Mouse (Mus musculus) cerebellum, adult 2 months (tissue): ENCODE data around the gene Atp8b4. TPM values are rescaled to one million over a fixed set of nuclear protein-coding genes. Genes with fewer than 3 reads are reported as not detected.

Source experiments
- DNase-seq, 2 experiments: peaks; one replicate each; pipeline ENCODE4 v3.0.0; 2021
- H3K27ac ChIP-seq: fragments of 200-500 bp; 2 replicates; pipeline ENCODE4 v1.5.1; 2012; ENCODE audit warnings: low read length, control low read depth, inconsistent platforms; ENCODE audit not compliant: insufficient read depth
- H3K27me3 ChIP-seq: fragments of 200-500 bp; 2 replicates; pipeline ENCODE4 v1.6.1; 2012; ENCODE audit warnings: inconsistent platforms, mild to moderate bottlenecking, low read length, moderate library complexity; ENCODE audit not compliant: control insufficient read depth, insufficient read depth
- H3K4me1 ChIP-seq: fragments of 200-500 bp; 2 replicates; pipeline ENCODE4 v1.6.1; 2011; ENCODE audit warnings: low read length; ENCODE audit not compliant: control insufficient read depth, insufficient read depth
- H3K4me3 ChIP-seq: fragments of 200-500 bp; replicated peaks from 2 replicates; pipeline ENCODE3; 2011; ENCODE audit warnings: mild to moderate bottlenecking, low read depth, low read length, control low read depth; ENCODE audit not compliant: insufficient read depth
- CTCF ChIP-seq: fragments of 200-500 bp; IDR thresholded peaks from 2 replicates; pipeline ENCODE4 v1.5.1; 2011; ENCODE audit warnings: low read depth, mild to moderate bottlenecking, control low read depth, low read length, moderate library complexity, borderline replicate concordance; ENCODE audit not compliant: insufficient read depth
- POLR2A ChIP-seq: fragments of 200-500 bp; IDR thresholded peaks from 2 replicates; pipeline ENCODE4 v1.6.1; 2011; ENCODE audit warnings: low read length, control low read depth, borderline replicate concordance; ENCODE audit not compliant: insufficient read depth
- WGBS: fragments of 180-500 bp; shearing (Covaris S2); methylation state at CpG from one replicate; pipeline ENCODE4 v1.1.7; 2018; 5-methylcytosine and 5-hydroxymethylcytosine counted together
- polyA plus RNA-seq: library from polyadenylated mRNA; depleted of rRNA; stranded (reverse); fragments of >200 nt; gene quantifications from 2 replicates; pipeline ENCODE4 v1.2.3, GENCODE M21; 2012

Gene Atp8b4
- polyA plus RNA-seq, 1 experiment, result 0.02 TPM

DNA sequence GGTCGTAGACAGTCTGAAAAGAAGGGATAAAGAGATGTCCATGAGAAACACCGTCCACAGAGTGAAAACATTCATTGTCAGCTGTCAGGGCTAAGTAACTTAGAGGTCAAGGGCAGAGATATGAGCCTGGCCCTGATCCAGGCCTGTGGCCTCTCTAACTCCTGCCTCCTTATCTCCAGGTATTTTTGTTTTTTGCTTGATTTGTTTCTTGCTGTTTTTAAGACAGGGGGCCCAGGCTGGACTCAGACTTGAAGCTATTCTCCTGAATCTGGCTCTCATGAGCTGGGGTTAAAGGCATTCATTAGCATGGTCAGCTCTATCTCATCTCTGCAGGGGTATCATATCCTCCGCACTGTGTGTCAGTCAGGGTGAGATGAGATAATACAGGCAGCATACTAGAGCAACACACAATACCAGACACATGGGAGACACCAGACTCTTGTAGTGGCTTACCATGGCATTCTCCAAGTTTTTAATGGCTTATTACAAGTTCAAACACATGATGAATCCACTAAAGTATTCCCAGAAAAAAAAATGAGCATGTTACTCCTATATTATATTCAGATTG lies 157.4 kb downstream of the Atp8b4 start:
- Histone ChIP-seq H3K27ac (no peak overlapping the region), H3K4me1 (no peaks in the 10 kb centered on the region), H3K27me3 (no peaks in the 10 kb centered on the region), H3K4me3 (no peak overlapping the region)
- WGBS, result 74% methylated on average over 3 of the region's 3 CpGs
- no peak for DNase-seq
- TF ChIP-seq CTCF (no peak), POLR2A (no peak)

GRCm38 (mm10) chr2:126341521-126341920 lies 159.0 kb downstream of the Atp8b4 start:
- Histone ChIP-seq H3K27me3 (no peaks in the 10 kb centered on the region), H3K4me3 (no peak overlapping the region), H3K27ac (no peak overlapping the region), H3K4me1 (no peaks in the 10 kb centered on the region)
- 88% methylated on average over 8 of the region's 8 CpGs for WGBS
- TF ChIP-seq CTCF (no peak), POLR2A (no peak)
- DNase-seq, result no peak

GRCm38 (mm10) chr2:126340201-126340600 lies 160.3 kb downstream of the Atp8b4 start:
- 86% methylated on average over 7 of the region's 7 CpGs for WGBS
- no peak overlapping the region for H3K27ac ChIP-seq
- H3K4me1 ChIP-seq, result no peaks in the 10 kb centered on the region
- H3K27me3 ChIP-seq, result no peaks in the 10 kb centered on the region
- no peak for DNase-seq
- no peak for TF ChIP-seq POLR2A
- no peak for TF ChIP-seq CTCF
- H3K4me3 ChIP-seq, result no peak overlapping the region

DNA sequence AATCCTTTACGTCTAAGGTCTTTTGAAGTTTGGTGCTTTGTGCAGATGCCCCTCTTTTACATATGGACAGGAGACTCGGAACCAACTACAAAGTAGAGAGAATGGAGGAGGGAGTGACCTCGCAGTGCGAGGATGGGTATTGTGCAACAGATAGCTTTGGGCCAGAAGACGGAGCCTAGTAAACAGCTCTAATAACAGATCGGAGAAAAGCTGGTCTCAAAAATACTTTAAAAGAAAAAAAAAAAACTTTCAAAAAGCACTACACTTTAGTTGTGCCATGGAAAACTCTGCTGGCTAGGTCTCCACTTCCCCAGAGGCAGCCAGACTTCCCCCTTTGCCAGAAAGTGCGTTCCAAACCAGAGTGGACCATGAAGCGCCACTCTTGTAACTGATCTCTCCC lies 161.0 kb downstream of the Atp8b4 start:
- Histone ChIP-seq H3K27ac (no peak overlapping the region), H3K4me3 (no peak overlapping the region), H3K27me3 (no peaks in the 10 kb centered on the region), H3K4me1 (no peaks in the 10 kb centered on the region)
- TF ChIP-seq POLR2A, result no peak
- no peak for TF ChIP-seq CTCF
- WGBS, result 77% methylated on average over 8 of the region's 8 CpGs
- DNase-seq, result no peak

- Histone ChIP-seq H3K27ac (no peak overlapping the region), H3K27me3 (no peaks in the 10 kb centered on the region), H3K4me3 (no peak overlapping the region), H3K4me1 (no peaks in the 10 kb centered on the region)
- no peak for TF ChIP-seq CTCF
- TF ChIP-seq POLR2A, result no peak
- no peak for DNase-seq
- WGBS, result 90% methylated on average over 5 of the region's 5 CpGs
Observed at GRCm38 (mm10) chr2:126337143-126337542, 163.3 kb downstream of the Atp8b4 start.

GRCm38 (mm10) chr2:126331794-126332193 lies 168.7 kb downstream of the Atp8b4 start:
- no peak for DNase-seq
- Histone ChIP-seq H3K4me3 (no peak overlapping the region), H3K27ac (no peak overlapping the region), H3K27me3 (no peaks in the 10 kb centered on the region), H3K4me1 (no peaks in the 10 kb centered on the region)
- TF ChIP-seq CTCF (no peak), POLR2A (no peak)
- 90% methylated on average over 3 of the region's 3 CpGs for WGBS

DNA sequence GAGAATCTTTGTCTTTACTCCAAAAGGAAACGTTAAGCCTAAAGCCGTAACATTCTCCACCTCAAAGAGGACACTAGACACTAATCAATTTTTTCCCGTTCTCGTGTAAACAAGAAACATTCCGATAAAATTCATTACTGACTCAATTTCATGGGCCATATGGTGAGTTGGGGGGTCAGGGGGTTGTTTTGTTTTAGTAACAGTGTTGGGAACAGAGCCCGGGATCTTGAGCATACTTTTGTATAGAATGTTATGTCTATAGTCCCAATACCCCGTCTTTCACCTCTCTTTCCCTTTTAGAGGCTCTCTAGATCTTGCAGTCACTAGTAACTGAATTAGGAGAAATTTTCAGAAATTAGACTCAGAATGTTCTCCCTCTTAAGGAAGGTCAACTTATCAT lies 177.3 kb downstream of the Atp8b4 start:
- no peaks in the 10 kb centered on the region for H3K27me3 ChIP-seq
- TF ChIP-seq CTCF, result no peak

GRCm38 (mm10) chr2:126322631-126323031 lies 177.8 kb downstream of the Atp8b4 start:
- H3K27ac ChIP-seq, result no peak overlapping the region
- no peak for TF ChIP-seq CTCF
- no peak for TF ChIP-seq POLR2A
- H3K4me1 ChIP-seq, result no peaks in the 10 kb centered on the region
- H3K27me3 ChIP-seq, result no peaks in the 10 kb centered on the region
- DNase-seq, result no peak
- no peak overlapping the region for H3K4me3 ChIP-seq
- 83% methylated on average over 15 of the region's 15 CpGs for WGBS

More for the DNA sequence above, 177.3 kb downstream of the Atp8b4 start:
- Histone ChIP-seq H3K27ac (no peak overlapping the region), H3K4me1 (no peaks in the 10 kb centered on the region), H3K4me3 (no peak overlapping the region)
- no peak for DNase-seq
- WGBS, result 85% methylated on average over 7 of the region's 7 CpGs
